Mouse (Mus musculus) bone marrow macrophage, adult 2 months (primary cell): ENCODE results near the gene Rnasek.

Experiments used
- CTCF ChIP-seq: IDR thresholded peaks from 2 replicates; pipeline ENCODE4 v1.5.1; 2012; ENCODE audit warnings: low read depth, mild to moderate bottlenecking, low read length, moderate library complexity
- POLR2A ChIP-seq: IDR thresholded peaks from 2 replicates; pipeline ENCODE4 v1.6.1; 2012; ENCODE audit warnings: mild to moderate bottlenecking, low read depth, low read length, borderline replicate concordance

GRCm38 (mm10) chr11:70218039-70218438 lies 21.6 kb downstream of the Rnasek start:
- TF ChIP-seq CTCF (no peak), POLR2A (no peak)
